Mouse (Mus musculus): ENCODE measurements at regions not wholly inside any gene's neighbourhood (a gene's known extent, or its start where the extent isn't known, plus 50 kb on each side); places are given as distances from the start of the nearest gene placed in this dataset.

DNA sequence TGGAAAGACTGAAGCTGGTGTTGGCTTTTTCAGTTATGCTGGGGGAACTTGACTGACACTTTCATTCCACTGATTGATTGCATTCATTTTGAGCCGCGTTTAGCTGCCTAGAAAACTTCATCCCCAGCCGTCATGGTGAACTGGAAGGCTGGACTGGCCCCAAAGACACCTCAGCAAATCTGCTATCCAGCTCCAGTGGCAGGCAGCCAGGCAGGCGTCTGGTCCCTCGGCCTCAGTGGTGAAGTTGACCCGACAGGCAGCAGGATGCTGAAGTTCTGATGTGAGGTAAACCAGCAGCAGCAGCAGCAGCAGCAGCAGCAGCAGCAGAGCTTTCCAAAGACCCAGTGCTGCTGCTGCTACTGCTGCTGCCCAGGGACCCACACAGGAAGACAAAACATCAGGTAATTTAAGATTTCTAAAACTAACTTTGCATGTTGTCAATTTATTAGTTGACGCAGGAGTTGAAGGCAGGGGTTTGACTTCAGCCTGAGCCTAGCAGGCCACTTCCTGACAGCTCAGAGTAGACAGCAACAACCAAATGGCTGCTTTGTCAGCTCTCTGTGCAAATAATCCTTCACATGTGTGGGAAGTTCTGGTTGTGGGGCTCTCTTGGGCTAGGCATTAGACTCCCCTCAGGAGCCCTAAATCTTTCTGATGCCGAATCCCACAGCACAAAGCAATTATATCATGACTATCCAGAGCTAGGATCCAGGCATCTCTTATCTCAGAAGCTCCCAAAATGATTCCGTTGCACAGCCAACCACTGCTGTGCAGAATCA, 200.4 kb upstream of the Nhs start:
- no peak for ATAC-seq (replicated peaks; ENCODE audit: insufficient number of reproducible peaks, low FRiP score, low TSS enrichment, low read depth)
- Histone ChIP-seq H3K36me3 (replicated peaks; ENCODE audit: control insufficient read depth, insufficient read depth, low read depth, low read length) (no peaks in the 10 kb centered on the region), H3K4me3 (ENCODE audit: low read depth, low read length) (no peak overlapping the region), H3K27me3 (ENCODE audit: control insufficient read depth, insufficient read depth, low read length) (no peaks in the 10 kb centered on the region), H3K4me2 (ENCODE audit: low read depth, low read length) (no peak overlapping the region), H3K27ac (replicated peaks; ENCODE audit: low read depth, low read length) (no peak overlapping the region), H3K4me1 (ENCODE audit: control insufficient read depth, insufficient read depth, low read length) (no peaks in the 10 kb centered on the region), H3K9ac (replicated peaks; ENCODE audit: low read length) (no peak overlapping the region), H3K9me3 (replicated peaks; ENCODE audit: control insufficient read depth, low read length) (no peaks in the 10 kb centered on the region)
- 41% methylated on average over 9 of the region's 9 CpGs for WGBS
- DNase-seq (ENCODE audit: low spot score) = peak; percentile 6

DNA sequence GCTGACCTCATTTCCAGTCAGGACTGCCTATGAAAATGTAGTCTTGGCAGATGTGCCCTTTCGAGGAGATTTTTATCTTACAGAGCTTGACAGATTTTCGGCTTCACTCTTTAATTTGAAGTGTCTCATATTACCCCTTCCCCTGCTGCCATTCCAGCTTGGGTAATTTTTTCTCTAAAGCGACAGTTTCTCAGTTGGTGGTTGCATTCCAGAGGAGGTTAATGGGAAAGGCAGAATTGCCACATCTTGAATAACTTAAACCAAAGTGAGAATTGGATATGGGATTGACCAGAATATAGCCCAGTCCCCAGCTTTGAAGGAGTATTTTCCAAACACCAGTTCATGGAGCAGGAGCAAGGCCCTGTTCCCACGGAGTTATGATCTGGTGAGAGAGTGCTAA, 188.8 kb upstream of the Nhs start:
- DNase-seq (ENCODE audit: low spot score) (peak; percentile 21), ATAC-seq (replicated peaks; ENCODE audit: insufficient number of reproducible peaks, low FRiP score, low TSS enrichment, low read depth) (no peak)
- Histone ChIP-seq H3K27ac (replicated peaks; ENCODE audit: low read depth, low read length) (no peak overlapping the region), H3K4me3 (ENCODE audit: low read depth, low read length) (no peak overlapping the region), H3K36me3 (replicated peaks; ENCODE audit: control insufficient read depth, insufficient read depth, low read depth, low read length) (no peaks in the 10 kb centered on the region), H3K27me3 (ENCODE audit: control insufficient read depth, insufficient read depth, low read length) (no peaks in the 10 kb centered on the region), H3K9ac (replicated peaks; ENCODE audit: low read length) (no peak overlapping the region), H3K4me1 (ENCODE audit: control insufficient read depth, insufficient read depth, low read length) (no peaks in the 10 kb centered on the region), H3K9me3 (replicated peaks; ENCODE audit: control insufficient read depth, low read length) (no peaks in the 10 kb centered on the region), H3K4me2 (ENCODE audit: low read depth, low read length) (no peak overlapping the region)
- WGBS = 27% methylated on average over 4 of the region's 4 CpGs

GRCm38 (mm10) chrX:162347886-162348285, 188.4 kb upstream of the Nhs start:
- no peak overlapping the region for H3K27ac ChIP-seq (replicated peaks; ENCODE audit: low read depth, low read length)
- H3K4me1 ChIP-seq (ENCODE audit: control insufficient read depth, insufficient read depth, low read length) = no peaks in the 10 kb centered on the region
- 35% methylated on average over 2 of the region's 2 CpGs for WGBS
- H3K9me3 ChIP-seq (replicated peaks; ENCODE audit: control insufficient read depth, low read length) = no peaks in the 10 kb centered on the region
- H3K27me3 ChIP-seq (ENCODE audit: control insufficient read depth, insufficient read depth, low read length) = no peaks in the 10 kb centered on the region
- no peaks in the 10 kb centered on the region for H3K36me3 ChIP-seq (replicated peaks; ENCODE audit: control insufficient read depth, insufficient read depth, low read depth, low read length)
- no peak for DNase-seq (ENCODE audit: low spot score)
- no peak for ATAC-seq (replicated peaks; ENCODE audit: insufficient number of reproducible peaks, low FRiP score, low TSS enrichment, low read depth)
- H3K4me2 ChIP-seq (ENCODE audit: low read depth, low read length) = no peak overlapping the region
- H3K9ac ChIP-seq (replicated peaks; ENCODE audit: low read length) = no peak overlapping the region
- H3K4me3 ChIP-seq (ENCODE audit: low read depth, low read length) = no peak overlapping the region

DNA sequence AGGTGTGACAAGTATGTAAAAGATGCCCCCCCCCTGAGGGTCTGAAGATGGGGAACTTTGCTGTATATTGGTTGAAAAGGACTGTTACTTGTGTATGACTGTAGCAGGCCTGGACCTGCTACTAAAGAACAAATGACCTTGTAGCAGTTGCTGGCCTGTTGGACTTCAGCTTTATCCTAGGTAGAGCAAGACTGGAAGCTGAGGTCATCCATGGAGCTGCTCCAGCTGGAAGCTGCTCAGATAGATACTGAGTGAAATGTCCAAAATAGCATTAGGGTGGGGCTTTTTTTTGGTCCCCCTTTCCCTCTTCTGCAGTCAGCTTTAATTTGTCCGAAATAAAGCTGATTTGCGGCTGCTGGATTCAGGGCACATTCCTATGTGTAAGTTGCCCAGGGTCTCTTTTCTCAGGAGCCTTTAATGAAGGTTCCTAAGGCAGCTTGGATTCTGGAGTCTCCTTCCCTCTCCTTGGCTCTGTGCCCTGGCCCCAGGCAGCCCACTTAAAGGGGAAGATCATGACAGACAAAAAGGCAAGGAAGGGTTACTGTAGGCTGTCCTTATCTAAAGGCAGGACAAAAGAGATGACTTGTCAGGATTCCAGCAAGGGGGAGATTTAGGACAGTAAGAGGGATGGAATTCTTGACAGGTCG, 186.1 kb upstream of the Nhs start:
- no peak overlapping the region for H3K4me2 ChIP-seq (ENCODE audit: low read depth, low read length)
- no peaks in the 10 kb centered on the region for H3K27me3 ChIP-seq (ENCODE audit: control insufficient read depth, insufficient read depth, low read length)
- no peaks in the 10 kb centered on the region for H3K36me3 ChIP-seq (replicated peaks; ENCODE audit: control insufficient read depth, insufficient read depth, low read depth, low read length)
- no peak overlapping the region for H3K4me3 ChIP-seq (ENCODE audit: low read depth, low read length)
- 81% methylated on average over 3 of the region's 3 CpGs for WGBS
- H3K27ac ChIP-seq (replicated peaks; ENCODE audit: low read depth, low read length) = no peak overlapping the region
- no peak overlapping the region for H3K9ac ChIP-seq (replicated peaks; ENCODE audit: low read length)
- no peaks in the 10 kb centered on the region for H3K4me1 ChIP-seq (ENCODE audit: control insufficient read depth, insufficient read depth, low read length)
- DNase-seq (ENCODE audit: low spot score) (no peak), ATAC-seq (replicated peaks; ENCODE audit: insufficient number of reproducible peaks, low FRiP score, low TSS enrichment, low read depth) (no peak)
- H3K9me3 ChIP-seq (replicated peaks; ENCODE audit: control insufficient read depth, low read length) = no peaks in the 10 kb centered on the region

GRCm38 (mm10) chrX:162332121-162332520, 172.6 kb upstream of the Nhs start:
- Histone ChIP-seq H3K9me3 (replicated peaks; ENCODE audit: control insufficient read depth, low read length) (no peaks in the 10 kb centered on the region), H3K4me3 (ENCODE audit: low read depth, low read length) (no peak overlapping the region), H3K27me3 (ENCODE audit: control insufficient read depth, insufficient read depth, low read length) (no peaks in the 10 kb centered on the region), H3K9ac (replicated peaks; ENCODE audit: low read length) (no peak overlapping the region), H3K36me3 (replicated peaks; ENCODE audit: control insufficient read depth, insufficient read depth, low read depth, low read length) (no peaks in the 10 kb centered on the region), H3K4me1 (ENCODE audit: control insufficient read depth, insufficient read depth, low read length) (no peaks in the 10 kb centered on the region), H3K4me2 (ENCODE audit: low read depth, low read length) (no peak overlapping the region), H3K27ac (replicated peaks; ENCODE audit: low read depth, low read length) (no peak overlapping the region)
- ATAC-seq (replicated peaks; ENCODE audit: insufficient number of reproducible peaks, low FRiP score, low TSS enrichment, low read depth) (no peak), DNase-seq (ENCODE audit: low spot score) (no peak)
- 91% methylated on average over 5 of the region's 5 CpGs for WGBS

- no peak for ATAC-seq (replicated peaks; ENCODE audit: insufficient number of reproducible peaks, low FRiP score, low TSS enrichment, low read depth)
These were observed 148.1 kb upstream of the Nhs start for GRCm38 (mm10) chrX:162307646-162308045.

DNA sequence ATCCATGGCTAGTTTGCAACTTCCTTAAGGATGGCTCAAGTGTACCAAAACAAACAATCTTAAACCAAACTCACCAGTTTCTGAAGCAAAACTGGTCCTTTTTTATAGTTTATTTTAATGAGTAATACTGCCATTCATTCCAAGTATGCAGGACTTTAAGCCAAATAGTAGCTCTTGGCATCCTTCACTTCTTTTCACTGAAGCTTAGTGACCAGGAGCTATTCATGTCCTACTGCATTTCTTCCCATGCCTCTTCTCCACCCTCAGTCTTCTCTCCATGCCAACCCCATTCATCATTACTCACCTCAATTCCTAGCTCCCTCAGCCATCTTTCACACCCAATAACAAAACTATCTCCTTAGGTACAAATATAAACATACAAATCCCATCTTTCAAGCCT, 144.6 kb upstream of the Nhs start:
- Histone ChIP-seq H3K27ac (replicated peaks; ENCODE audit: low read depth, low read length) (no peak overlapping the region), H3K36me3 (replicated peaks; ENCODE audit: control insufficient read depth, insufficient read depth, low read depth, low read length) (no peaks in the 10 kb centered on the region), H3K4me1 (ENCODE audit: control insufficient read depth, insufficient read depth, low read length) (no peaks in the 10 kb centered on the region), H3K9me3 (replicated peaks; ENCODE audit: control insufficient read depth, low read length) (no peaks in the 10 kb centered on the region), H3K4me2 (ENCODE audit: low read depth, low read length) (no peak overlapping the region), H3K9ac (replicated peaks; ENCODE audit: low read length) (no peak overlapping the region), H3K27me3 (ENCODE audit: control insufficient read depth, insufficient read depth, low read length) (no peaks in the 10 kb centered on the region), H3K4me3 (ENCODE audit: low read depth, low read length) (no peak overlapping the region)
- DNase-seq (ENCODE audit: low spot score) = no peak
- no peak for ATAC-seq (replicated peaks; ENCODE audit: insufficient number of reproducible peaks, low FRiP score, low TSS enrichment, low read depth)

More at GRCm38 (mm10) chrX:162307646-162308045, 148.1 kb upstream of the Nhs start:
- H3K27me3 ChIP-seq (ENCODE audit: control insufficient read depth, insufficient read depth, low read length) = no peaks in the 10 kb centered on the region
- no peak overlapping the region for H3K9ac ChIP-seq (replicated peaks; ENCODE audit: low read length)
- H3K9me3 ChIP-seq (replicated peaks; ENCODE audit: control insufficient read depth, low read length) = no peaks in the 10 kb centered on the region
- no peak overlapping the region for H3K4me3 ChIP-seq (ENCODE audit: low read depth, low read length)
- no peaks in the 10 kb centered on the region for H3K4me1 ChIP-seq (ENCODE audit: control insufficient read depth, insufficient read depth, low read length)
- no peak overlapping the region for H3K4me2 ChIP-seq (ENCODE audit: low read depth, low read length)
- no peaks in the 10 kb centered on the region for H3K36me3 ChIP-seq (replicated peaks; ENCODE audit: control insufficient read depth, insufficient read depth, low read depth, low read length)
- DNase-seq (ENCODE audit: low spot score) = no peak
- 65% methylated on average over 2 of the region's 2 CpGs for WGBS
- no peak overlapping the region for H3K27ac ChIP-seq (replicated peaks; ENCODE audit: low read depth, low read length)

DNA sequence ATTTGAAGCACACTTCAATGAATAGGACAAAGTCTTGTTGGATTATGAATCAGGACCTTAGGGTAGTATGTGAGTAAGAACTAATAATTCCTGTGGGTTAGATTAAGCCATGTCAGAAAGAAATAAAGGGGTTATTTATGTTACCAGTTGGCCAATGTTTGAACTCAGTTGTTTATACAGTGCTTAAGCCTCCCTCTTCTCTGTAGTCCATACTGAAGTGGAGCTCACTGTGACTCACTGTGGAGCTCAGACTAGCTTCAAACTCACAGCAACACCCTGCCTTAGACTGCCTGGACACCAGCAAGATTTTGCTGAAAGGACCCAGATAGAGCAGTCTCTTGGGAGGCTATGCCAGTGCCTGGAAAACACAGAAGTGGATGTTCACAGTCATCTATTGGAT, 143.3 kb upstream of the Nhs start:
- DNase-seq (ENCODE audit: low spot score) (no peak), ATAC-seq (replicated peaks; ENCODE audit: insufficient number of reproducible peaks, low FRiP score, low TSS enrichment, low read depth) (no peak)
- Histone ChIP-seq H3K9me3 (replicated peaks; ENCODE audit: control insufficient read depth, low read length) (no peaks in the 10 kb centered on the region), H3K27ac (replicated peaks; ENCODE audit: low read depth, low read length) (no peak overlapping the region), H3K36me3 (replicated peaks; ENCODE audit: control insufficient read depth, insufficient read depth, low read depth, low read length) (no peaks in the 10 kb centered on the region), H3K9ac (replicated peaks; ENCODE audit: low read length) (no peak overlapping the region), H3K27me3 (ENCODE audit: control insufficient read depth, insufficient read depth, low read length) (no peaks in the 10 kb centered on the region), H3K4me1 (ENCODE audit: control insufficient read depth, insufficient read depth, low read length) (no peaks in the 10 kb centered on the region), H3K4me2 (ENCODE audit: low read depth, low read length) (no peak overlapping the region), H3K4me3 (ENCODE audit: low read depth, low read length) (no peak overlapping the region)

Data from embryonic facial prominence, embryonic 11.5 days (tissue).